Mouse (Mus musculus) liver, postnatal 0 days (tissue): ENCODE measurements around the gene Atrnl1.

Source experiments
- CTCF ChIP-seq: sonication (generic); IDR thresholded peaks from 2 replicates; pipeline ENCODE4 v1.5.1; 2016; ENCODE audit warnings: antibody characterized with exemption, low read depth
- EP300 ChIP-seq: IDR thresholded peaks from 2 replicates; pipeline ENCODE4 v1.6.1; 2016; ENCODE audit warnings: antibody characterized with exemption, low read depth, mild to moderate bottlenecking

- TF ChIP-seq EP300 (no peak), CTCF (no peak)
Measured at GRCm38 (mm10) chr19:57833083-57833482, 222.2 kb downstream of the Atrnl1 start.
